Mouse (Mus musculus): ENCODE results near the gene Izumo4. TPM values are rescaled to one million over a fixed set of nuclear protein-coding genes. Genes with fewer than 3 reads are reported as not detected.

The Izumo4 gene
- polyA plus RNA-seq, 1 experiment from 2014 or later: 28.8 TPM

DNA sequence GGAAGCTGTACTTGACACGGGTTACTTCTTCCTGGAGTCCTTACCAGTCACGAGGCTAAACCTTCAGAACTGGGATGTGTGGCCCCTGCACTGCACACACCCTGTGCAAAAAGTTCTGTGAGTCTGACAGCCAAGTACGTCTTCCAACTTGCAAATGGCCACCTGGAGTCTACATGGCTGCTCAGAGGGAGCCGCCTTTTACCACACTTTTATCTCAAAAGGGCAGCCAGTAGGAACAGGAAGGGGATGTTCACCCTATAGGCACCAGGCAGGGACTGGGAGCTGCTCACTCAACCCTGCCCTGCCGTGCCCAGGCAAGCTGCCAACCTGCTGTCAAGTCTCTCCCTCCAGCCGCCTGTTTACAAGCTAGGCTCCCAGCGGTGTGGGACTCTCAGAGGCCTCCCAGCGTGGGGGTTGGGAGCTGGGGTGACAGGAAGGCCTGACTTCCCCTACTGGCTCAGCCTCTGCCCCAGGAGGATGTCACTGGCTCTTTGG, 24.0 kb upstream of the Izumo4 start, which contains the start of gene Mknk2:
Gene Mknk2 (minus strand): TSS at position 171 of the 495 bp plus-strand sequence.
- Histone ChIP-seq H3K9ac (replicated peaks; ENCODE audit: low read depth) (peak within 1 kb of the TSS; percentile 81), H3K36me3 (ENCODE audit: insufficient read depth, low read length) (no peaks in the 10 kb centered on the region), H3K4me3 (ENCODE audit: low read depth, low read length) (peak within 1 kb of the TSS; percentile 47), H3K27me3 (replicated peaks; ENCODE audit: insufficient read depth, low read length) (no peaks in the 10 kb centered on the region), H3K27ac (ENCODE audit: low read length) (peak within 1 kb of the TSS; percentile 100), H3K4me2 (replicated peaks; ENCODE audit: low read depth, low read length) (peak within 1 kb of the TSS; percentile 78), H3K9me3 (ENCODE audit: low read length) (no peaks in the 10 kb centered on the region), H3K4me1 (ENCODE audit: insufficient read depth, low read depth, low read length) (peaks cover 38% of the 10 kb centered on the region)
- DNase-seq (ENCODE audit: low spot score) (peak; percentile 98), ATAC-seq (peak; percentile 68)
- TF ChIP-seq EP300 (IDR thresholded peaks at IDR 0.05) (peak; percentile 80), CTCF (IDR thresholded peaks at IDR 0.05) (peak; percentile 37)
- WGBS: under 1% methylated on average over 8 of the region's 8 CpGs

DNA sequence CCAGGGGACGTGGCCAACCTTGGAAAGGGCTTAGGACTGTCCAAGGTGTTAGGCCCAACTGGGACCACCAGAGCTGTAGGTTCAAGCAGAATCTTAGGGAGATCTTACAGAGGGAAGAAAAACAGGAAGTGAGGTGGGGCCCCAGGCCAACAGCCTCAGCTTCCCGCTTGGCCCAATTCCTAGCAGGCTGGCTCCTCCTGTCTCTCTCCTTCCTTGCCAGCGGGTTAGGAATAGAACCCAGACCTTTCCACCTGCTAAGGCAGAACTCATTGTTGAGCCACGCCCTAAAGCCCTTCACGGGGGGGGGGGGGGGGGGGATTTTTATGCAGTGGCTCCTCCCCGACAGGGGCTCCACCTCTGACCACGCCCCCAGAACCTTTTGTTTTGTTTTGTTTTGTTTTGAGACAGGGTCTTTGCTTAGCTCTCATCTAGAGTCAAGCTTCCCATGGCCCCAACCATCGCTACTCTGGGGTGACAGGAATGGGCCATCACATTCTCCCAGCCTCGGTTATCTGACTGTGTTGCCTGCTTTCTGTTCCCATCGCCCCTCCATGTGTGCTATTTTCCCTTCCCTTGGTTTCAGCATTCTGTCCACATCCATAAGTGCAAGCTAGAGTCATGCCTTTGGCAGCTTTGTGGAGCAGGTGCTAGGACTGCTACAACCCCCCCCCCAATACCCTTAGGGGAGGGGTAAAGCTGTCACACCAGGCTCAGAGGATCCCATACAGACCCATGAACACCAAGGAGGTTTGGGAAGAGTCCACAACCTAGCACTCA, 23.2 kb upstream of the Izumo4 start:
- peak; percentile 89 for DNase-seq (ENCODE audit: low spot score)

GRCm38 (mm10) chr10:80679556-80680259, 22.3 kb upstream of the Izumo4 start:
- Histone ChIP-seq H3K4me3 (ENCODE audit: low read depth, low read length) (no peak overlapping the region), H3K4me2 (replicated peaks; ENCODE audit: low read depth, low read length) (no peak overlapping the region), H3K9ac (replicated peaks; ENCODE audit: low read depth) (no peak overlapping the region; the same call in 1 of the 2 replicates), H3K27ac (ENCODE audit: low read length) (peak overlapping the region; percentile 100), H3K36me3 (ENCODE audit: insufficient read depth, low read length) (peaks cover 7% of the 10 kb centered on the region; the same call in 1 of the 2 replicates), H3K27me3 (replicated peaks; ENCODE audit: insufficient read depth, low read length) (no peaks in the 10 kb centered on the region), H3K4me1 (ENCODE audit: insufficient read depth, low read depth, low read length) (peaks cover 24% of the 10 kb centered on the region), H3K9me3 (ENCODE audit: low read length) (no peaks in the 10 kb centered on the region)
- ATAC-seq: no peak
- DNase-seq (ENCODE audit: low spot score): peak; percentile 57
- TF ChIP-seq CTCF (IDR thresholded peaks at IDR 0.05) (no peak), EP300 (IDR thresholded peaks at IDR 0.05) (no peak)
- 58% methylated on average over 9 of the region's 9 CpGs for WGBS

More for the DNA sequence above, 23.2 kb upstream of the Izumo4 start:
- H3K4me1 ChIP-seq (ENCODE audit: insufficient read depth, low read depth, low read length): peaks cover 30% of the 10 kb centered on the region
- 0 out of 2 replicates have a peak overlapping the region, but pooled peaks have one; percentile 6 for H3K9ac ChIP-seq (replicated peaks; ENCODE audit: low read depth)
- peak; percentile 7; the same call in 1 of the 2 replicates for ATAC-seq
- no peak overlapping the region for H3K4me3 ChIP-seq (ENCODE audit: low read depth, low read length)
- peaks cover 7% of the 10 kb centered on the region; the same call in 1 of the 2 replicates for H3K36me3 ChIP-seq (ENCODE audit: insufficient read depth, low read length)
- no peaks in the 10 kb centered on the region for H3K27me3 ChIP-seq (replicated peaks; ENCODE audit: insufficient read depth, low read length)
- 32% methylated on average over 10 of the region's 10 CpGs for WGBS
- H3K4me2 ChIP-seq (replicated peaks; ENCODE audit: low read depth, low read length): peak overlapping the region; percentile 78
- H3K27ac ChIP-seq (ENCODE audit: low read length): peak overlapping the region; percentile 100
- H3K9me3 ChIP-seq (ENCODE audit: low read length): no peaks in the 10 kb centered on the region
- TF ChIP-seq CTCF (IDR thresholded peaks at IDR 0.05) (no peak), EP300 (IDR thresholded peaks at IDR 0.05) (peak; percentile 62)

- H3K9ac ChIP-seq (replicated peaks; ENCODE audit: low read depth): no peak overlapping the region
- TF ChIP-seq EP300 (IDR thresholded peaks at IDR 0.05) (no peak), CTCF (IDR thresholded peaks at IDR 0.05) (no peak)
- H3K27me3 ChIP-seq (replicated peaks; ENCODE audit: insufficient read depth, low read length): no peaks in the 10 kb centered on the region
- WGBS: 83% methylated on average over 2 of the region's 2 CpGs
- no peaks in the 10 kb centered on the region for H3K9me3 ChIP-seq (ENCODE audit: low read length)
- peaks cover 13% of the 10 kb centered on the region; the same call in 1 of the 2 replicates for H3K36me3 ChIP-seq (ENCODE audit: insufficient read depth, low read length)
- peak overlapping the region; percentile 100 for H3K27ac ChIP-seq (ENCODE audit: low read length)
- H3K4me3 ChIP-seq (ENCODE audit: low read depth, low read length): no peak overlapping the region
- H3K4me2 ChIP-seq (replicated peaks; ENCODE audit: low read depth, low read length): no peak overlapping the region
- H3K4me1 ChIP-seq (ENCODE audit: insufficient read depth, low read depth, low read length): peaks cover 24% of the 10 kb centered on the region
- ATAC-seq (no peak), DNase-seq (ENCODE audit: low spot score) (no peak)
Measured at GRCm38 (mm10) chr10:80680260-80680696, 21.7 kb upstream of the Izumo4 start.

- H3K36me3 ChIP-seq (ENCODE audit: insufficient read depth, low read length): peaks cover 20% of the 10 kb centered on the region; the same call in 1 of the 2 replicates
- ATAC-seq (no peak), DNase-seq (ENCODE audit: low spot score) (no peak)
- H3K27ac ChIP-seq (ENCODE audit: low read length): no peak overlapping the region
- peaks cover 24% of the 10 kb centered on the region for H3K4me1 ChIP-seq (ENCODE audit: insufficient read depth, low read depth, low read length)
- no peaks in the 10 kb centered on the region for H3K9me3 ChIP-seq (ENCODE audit: low read length)
- no peak overlapping the region for H3K4me2 ChIP-seq (replicated peaks; ENCODE audit: low read depth, low read length)
- no peak overlapping the region for H3K9ac ChIP-seq (replicated peaks; ENCODE audit: low read depth)
- no peak overlapping the region for H3K4me3 ChIP-seq (ENCODE audit: low read depth, low read length)
- H3K27me3 ChIP-seq (replicated peaks; ENCODE audit: insufficient read depth, low read length): no peaks in the 10 kb centered on the region
- TF ChIP-seq EP300 (IDR thresholded peaks at IDR 0.05): no peak
- TF ChIP-seq CTCF (IDR thresholded peaks at IDR 0.05): no peak
- 92% methylated on average over 6 of the region's 6 CpGs for WGBS
Measured at GRCm38 (mm10) chr10:80682003-80682402, 20.0 kb upstream of the Izumo4 start.

- Histone ChIP-seq H3K27me3 (replicated peaks; ENCODE audit: insufficient read depth, low read length) (no peaks in the 10 kb centered on the region), H3K27ac (ENCODE audit: low read length) (no peak overlapping the region), H3K4me1 (ENCODE audit: insufficient read depth, low read depth, low read length) (peaks cover 12% of the 10 kb centered on the region), H3K4me3 (ENCODE audit: low read depth, low read length) (no peak overlapping the region), H3K9ac (replicated peaks; ENCODE audit: low read depth) (no peak overlapping the region), H3K36me3 (ENCODE audit: insufficient read depth, low read length) (peaks cover 20% of the 10 kb centered on the region; the same call in 1 of the 2 replicates), H3K9me3 (ENCODE audit: low read length) (no peaks in the 10 kb centered on the region), H3K4me2 (replicated peaks; ENCODE audit: low read depth, low read length) (no peak overlapping the region)
- 100% methylated on average over 1 of the region's 1 CpGs for WGBS
- TF ChIP-seq CTCF (IDR thresholded peaks at IDR 0.05): no peak
- no peak for TF ChIP-seq EP300 (IDR thresholded peaks at IDR 0.05)
- DNase-seq (ENCODE audit: low spot score): no peak
- no peak for ATAC-seq
Measured at GRCm38 (mm10) chr10:80683647-80684046, 18.3 kb upstream of the Izumo4 start.

Data from lung, postnatal 0 days (tissue).